Mouse (Mus musculus) erythroblast, embryonic 14.5 days (primary cell): ENCODE measurements around the gene Gm45799.

Experiments used
- GATA1 ChIP-seq: IDR thresholded peaks from 2 replicates; pipeline ENCODE4 v1.6.1; 2012; ENCODE audit warnings: low read length, inconsistent platforms, mixed read lengths
- TAL1 ChIP-seq: IDR thresholded peaks from 3 replicates; pipeline ENCODE4 v1.6.1; 2012; ENCODE audit warnings: low read length, inconsistent platforms, mixed read lengths

- TF ChIP-seq GATA1 (no peak), TAL1 (no peak)
Measured at GRCm38 (mm10) chr7:105690875-105691274, 50.5 kb downstream of the Gm45799 start.
